Mouse (Mus musculus): ENCODE measurements around the gene Vmn1r129.
"Not testable (repeated sequence)": the region's sequence is repeated elsewhere in the genome, so short reads cannot be mapped to it uniquely, and the experiment has no call there.

Gene Vmn1r129

DNA sequence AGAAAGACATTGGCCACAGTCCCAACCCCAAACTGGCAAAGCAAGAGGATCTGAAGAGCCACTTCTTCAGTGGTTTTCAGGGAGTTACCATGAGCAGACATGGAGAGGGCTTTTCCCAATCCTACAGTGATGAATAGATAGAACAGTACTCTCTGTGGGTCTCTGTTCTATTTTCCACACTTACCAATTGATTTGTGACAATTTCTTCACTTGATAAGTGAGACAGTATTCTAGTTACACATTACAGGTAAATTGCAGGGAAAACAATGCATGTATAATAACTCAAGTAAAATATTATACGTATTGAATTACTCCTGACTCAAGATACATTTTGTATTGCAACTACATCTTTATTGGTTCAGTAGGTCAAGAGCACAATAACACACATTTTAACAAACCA, at the start of gene Vmn1r129:
Gene Vmn1r129, minus strand, starts transcription at position 101 of the 400 bp plus-strand sequence.
- DNase-seq (ENCODE audit: low spot score) = not testable (repeated sequence)

GRCm38 (mm10) chr7:21349073-21349472, 12.0 kb downstream of the Vmn1r129 start, which contains the start of gene Vmn1r128:
Gene Vmn1r128 (plus strand): TSS chr7:21349373.
- DNase-seq (ENCODE audit: low spot score) = not testable (repeated sequence)

GRCm38 (mm10) chr7:21319761-21320160, 41.3 kb downstream of the Vmn1r129 start, which contains the start of gene Vmn1r127:
Gene Vmn1r127 (minus strand): TSS chr7:21319861.
- not testable (repeated sequence) for DNase-seq (ENCODE audit: low spot score)

Data from left cerebral cortex, adult 11 months (tissue).